Mouse (Mus musculus): Measurements from ENCODE around the gene Ctxn1.

- TF ChIP-seq JUND (IDR thresholded peaks at IDR 0.05; ENCODE audit: low read depth, low read length), result no peak
- no peak for TF ChIP-seq MAX (IDR thresholded peaks at IDR 0.05; ENCODE audit: low read length)
- TF ChIP-seq BHLHE40 (IDR thresholded peaks at IDR 0.05; ENCODE audit: borderline replicate concordance, low read depth, low read length), result no peak
- TF ChIP-seq CTCF (IDR thresholded peaks at IDR 0.05 in 2 of 3, conservative IDR thresholded peaks at IDR 0.05 in 1 of 3; ENCODE audit: control insufficient read depth in 1 of 3, insufficient read depth in 1 of 3, low read depth in 2 of 3, low read length in 3 of 3, poor library complexity in 1 of 3, severe bottlenecking in 1 of 3), result no peak
- TF ChIP-seq MXI1 (IDR thresholded peaks at IDR 0.05; ENCODE audit: low read depth, low read length), result no peak; the same call in 1 of the 2 replicates
- no peak for TF ChIP-seq ZKSCAN1 (IDR thresholded peaks at IDR 0.05; ENCODE audit: low read depth, low read length)
- no peak for TF ChIP-seq ZNF384 (IDR thresholded peaks at IDR 0.05; ENCODE audit: low read depth, low read length)
- no peak for TF ChIP-seq MAFK (IDR thresholded peaks at IDR 0.05; ENCODE audit: borderline replicate concordance, low read depth, low read length)
- TF ChIP-seq CHD1 (IDR thresholded peaks at IDR 0.05; ENCODE audit: low read depth, low read length), result no peak
Measured at GRCm38 (mm10) chr8:4258678-4259077, 396 bp downstream of the Ctxn1 start.

Measured in MEL (cell line).